Mouse (Mus musculus) T-helper 1 cell (primary cell): ENCODE data around the gene Peli1.

Experiments
- in situ Hi-C: fragments of 300-600 bp; cut with MboI, MseI; formaldehyde crosslinking; loops from one replicate; pipeline ENCODE4 v1.15.1; 2025; ENCODE audit warnings: high pct_unique_total_duplicates

The Peli1 gene

GRCm38 (mm10) chr11:21092621-21093020 is 1.5 kb downstream of the Peli1 start:
- in situ Hi-C loops, result loop anchor here (5.0 kb wide), 1 partner anchor 80 kb away; no protein-coding TSS in a partner anchor

DNA sequence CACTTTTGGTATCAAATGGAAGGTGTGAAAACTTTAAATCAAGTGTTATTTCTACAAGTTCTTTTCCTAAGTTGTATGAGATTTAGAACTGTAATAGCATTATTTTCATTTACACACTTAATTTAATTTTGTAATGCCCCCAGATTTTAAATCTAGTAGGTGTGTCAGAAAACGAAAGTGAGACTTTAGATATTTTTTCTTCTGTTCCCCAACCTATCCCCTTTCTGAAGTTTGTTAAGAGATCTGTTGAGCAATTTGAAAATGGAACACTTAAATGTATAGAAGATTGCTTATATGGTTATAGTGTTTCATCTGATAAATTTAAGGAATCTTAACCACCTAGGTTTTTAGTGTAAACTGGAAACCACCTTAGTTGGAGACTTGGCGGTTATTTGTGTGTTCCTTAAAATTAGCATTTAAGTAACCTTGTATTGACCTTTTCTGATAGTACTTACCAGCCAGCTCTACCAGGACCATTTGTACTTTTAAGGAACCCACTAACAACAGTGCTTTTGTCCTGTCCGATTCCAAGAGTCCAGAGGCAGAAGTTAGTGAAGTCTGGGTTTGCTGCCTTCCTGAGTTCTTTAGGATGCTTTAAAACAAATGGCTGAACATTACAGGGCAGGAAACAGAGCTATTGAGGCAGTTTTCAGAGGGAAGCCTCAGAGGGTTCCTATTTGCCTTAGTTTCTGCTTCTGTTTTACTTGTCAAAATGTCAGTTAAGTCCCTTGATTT is 2.2 kb downstream of the Peli1 start:
- in situ Hi-C loops, result loop anchor here (5.0 kb wide), 1 partner anchor 79 kb away; no protein-coding TSS in a partner anchor

DNA sequence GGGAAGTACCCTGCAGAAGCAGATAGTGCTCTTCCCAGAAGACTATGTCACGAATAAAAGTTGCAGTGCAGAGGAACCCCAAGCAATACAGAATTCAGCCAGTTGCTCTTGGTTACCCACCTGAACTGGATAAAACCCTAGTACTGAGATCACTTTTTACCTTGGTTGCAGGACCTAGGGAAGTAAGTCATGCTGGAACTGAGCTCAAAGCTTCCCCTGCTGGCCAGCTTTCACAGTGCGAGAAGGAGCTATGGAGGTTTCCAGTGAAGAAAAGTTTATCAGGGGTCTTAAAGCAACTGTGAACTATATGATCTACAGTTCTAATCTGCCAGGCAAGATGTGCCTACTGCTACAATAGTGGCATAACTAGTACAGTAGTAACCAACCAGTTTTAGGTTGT is 5.5 kb downstream of the Peli1 start:
- in situ Hi-C loops, result no loop called here

- in situ Hi-C loops, result no loop called here
Measured at GRCm38 (mm10) chr11:21098457-21098856, 7.4 kb downstream of the Peli1 start.

DNA sequence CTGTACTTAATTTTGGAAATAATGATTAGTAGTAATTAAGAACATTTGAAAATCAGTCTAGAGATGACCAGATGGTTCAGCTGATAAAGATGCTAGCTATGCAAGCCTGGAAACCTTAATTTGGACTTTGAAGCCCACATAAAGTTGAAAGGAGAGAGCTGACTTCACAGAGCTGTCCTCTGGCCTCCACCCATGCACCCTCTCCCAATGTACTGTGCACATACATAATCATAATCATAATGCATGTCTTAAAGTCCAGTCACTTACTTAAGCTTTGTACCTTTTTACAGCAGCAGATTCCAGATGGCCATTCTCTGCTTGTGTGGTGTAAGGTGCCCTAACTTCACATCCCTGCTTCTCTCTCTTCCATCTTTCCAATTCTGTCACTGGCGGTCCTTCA is 9.6 kb downstream of the Peli1 start:
- in situ Hi-C loops, result no loop called here

- in situ Hi-C loops, result no loop called here
Measured at GRCm38 (mm10) chr11:21101286-21101685, 10.2 kb downstream of the Peli1 start.

- in situ Hi-C loops, result no loop called here
Measured at GRCm38 (mm10) chr11:21102273-21103005, 11.3 kb downstream of the Peli1 start.

- in situ Hi-C loops, result no loop called here
Measured at GRCm38 (mm10) chr11:21103186-21103585, 12.1 kb downstream of the Peli1 start.

DNA sequence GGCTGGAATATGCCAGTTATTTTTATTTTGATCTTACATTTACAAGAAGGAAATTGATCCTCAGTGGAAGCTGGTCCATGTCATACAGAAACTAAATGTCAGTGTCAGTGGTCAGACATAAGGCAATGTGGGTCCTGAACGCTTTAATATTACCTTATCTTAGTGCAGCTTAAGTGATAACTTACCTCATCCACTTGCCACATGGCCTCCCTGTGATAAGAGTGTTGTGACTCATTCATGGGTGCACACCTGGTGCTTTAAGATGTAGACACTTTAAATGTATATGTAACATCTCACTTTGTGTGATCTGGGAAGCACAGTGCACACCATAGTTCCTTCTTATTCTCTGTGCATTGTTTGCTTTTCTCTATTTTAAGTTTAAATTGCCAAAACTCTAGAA is 14.3 kb downstream of the Peli1 start:
- in situ Hi-C loops, result no loop called here

DNA sequence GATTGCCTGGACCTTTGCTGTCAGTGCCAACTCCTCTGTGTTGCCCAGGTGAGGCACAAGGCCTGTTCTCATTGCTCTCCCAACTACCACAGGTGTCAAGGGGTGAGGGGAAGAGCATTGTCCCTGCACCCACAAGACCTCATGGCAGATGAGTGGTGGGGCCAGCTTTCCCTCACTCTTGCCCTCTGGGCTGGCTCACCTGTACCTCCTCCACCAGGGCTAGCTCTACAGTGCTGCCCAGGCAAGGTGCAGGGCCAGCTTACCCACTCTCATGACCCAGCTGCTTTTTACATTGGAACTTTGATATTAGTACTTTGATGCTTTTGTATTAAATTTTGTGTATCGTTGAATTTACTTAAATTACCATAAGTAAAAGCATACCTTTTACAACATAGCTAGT is 16.0 kb downstream of the Peli1 start:
- in situ Hi-C loops, result no loop called here

GRCm38 (mm10) chr11:21109279-21109678 is 18.2 kb downstream of the Peli1 start:
- in situ Hi-C loops, result no loop called here

DNA sequence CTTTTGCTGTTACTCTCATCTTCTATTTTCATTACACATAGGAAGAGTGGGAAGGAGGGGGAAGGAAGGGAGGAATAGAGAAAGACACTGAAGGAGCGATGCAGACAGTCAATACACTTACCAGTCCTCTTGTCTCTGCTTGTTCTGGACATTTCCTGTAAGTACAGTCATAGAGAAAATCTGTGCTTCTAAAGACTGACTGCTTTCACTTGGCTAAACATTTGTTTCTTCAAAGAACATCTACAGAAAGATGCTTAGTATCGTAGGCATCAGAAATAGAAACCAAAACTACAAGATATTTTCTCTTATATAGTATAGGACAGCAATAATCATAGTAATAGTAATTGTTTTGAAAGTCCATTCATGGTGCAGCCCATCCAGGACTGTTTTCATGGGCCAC is 23.4 kb downstream of the Peli1 start:
- in situ Hi-C loops, result no loop called here

DNA sequence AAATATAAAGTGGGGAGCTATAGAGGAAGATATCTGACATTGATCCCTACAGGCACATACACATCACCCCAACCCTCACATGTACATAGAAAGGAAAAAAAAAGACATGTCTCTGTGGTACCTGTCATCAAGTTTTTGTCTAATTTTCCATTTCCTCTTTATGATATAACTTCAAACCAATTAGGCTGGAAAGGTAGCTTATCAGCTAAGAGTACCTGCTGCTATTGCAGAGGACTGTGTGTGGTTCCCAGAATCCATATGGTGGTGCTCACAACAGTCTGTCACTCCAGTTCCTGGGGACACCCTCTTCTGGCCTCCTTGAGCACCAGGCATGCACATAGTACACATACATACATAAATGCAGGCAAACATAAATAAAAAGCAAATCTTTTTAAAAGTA is 24.7 kb downstream of the Peli1 start:
- in situ Hi-C loops, result no loop called here

- in situ Hi-C loops, result no loop called here
Measured at GRCm38 (mm10) chr11:21116623-21117295, 25.7 kb downstream of the Peli1 start.

- in situ Hi-C loops, result no loop called here
Measured at GRCm38 (mm10) chr11:21121737-21122136, 30.6 kb downstream of the Peli1 start.

DNA sequence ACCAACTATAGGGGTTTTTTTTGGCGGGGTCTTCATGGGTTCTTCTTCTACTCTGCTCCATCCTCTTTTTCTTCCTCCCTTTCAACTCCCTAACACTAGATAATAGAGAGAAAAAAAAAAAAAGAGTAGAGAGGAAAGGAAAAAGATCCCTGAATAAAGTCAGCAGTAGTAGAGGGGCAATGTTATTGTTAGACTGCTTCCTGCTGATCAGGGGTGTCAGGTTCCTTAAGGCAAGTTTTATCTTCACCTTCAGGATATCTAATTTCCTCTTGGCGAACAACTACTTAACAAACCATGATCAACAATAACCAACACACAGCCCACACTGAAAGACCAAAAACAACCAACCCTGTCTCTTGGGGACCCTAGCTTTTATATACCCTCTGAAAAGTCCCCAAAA is 31.3 kb downstream of the Peli1 start:
- in situ Hi-C loops, result no loop called here

DNA sequence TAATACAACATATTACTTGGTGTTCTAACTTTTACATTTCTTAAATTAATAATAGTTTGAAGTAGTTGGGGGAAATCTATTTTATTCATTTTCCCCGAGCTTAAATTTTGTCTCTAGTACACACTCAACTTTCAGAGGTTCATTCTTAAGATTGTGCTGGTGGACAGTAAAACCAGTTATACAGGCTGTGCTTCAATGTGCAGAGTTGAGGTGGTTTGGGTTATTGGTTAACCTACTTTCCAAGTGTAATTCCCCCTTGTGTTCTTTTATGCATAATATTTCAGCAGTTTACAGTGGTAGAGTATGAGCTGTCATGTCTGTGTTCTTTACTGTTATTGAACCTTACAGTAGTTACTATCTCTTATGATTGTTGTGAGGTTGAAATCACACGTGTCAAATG is 40.6 kb downstream of the Peli1 start:
- in situ Hi-C loops, result no loop called here

GRCm38 (mm10) chr11:21134875-21135451 is 43.9 kb downstream of the Peli1 start:
- in situ Hi-C loops, result no loop called here

DNA sequence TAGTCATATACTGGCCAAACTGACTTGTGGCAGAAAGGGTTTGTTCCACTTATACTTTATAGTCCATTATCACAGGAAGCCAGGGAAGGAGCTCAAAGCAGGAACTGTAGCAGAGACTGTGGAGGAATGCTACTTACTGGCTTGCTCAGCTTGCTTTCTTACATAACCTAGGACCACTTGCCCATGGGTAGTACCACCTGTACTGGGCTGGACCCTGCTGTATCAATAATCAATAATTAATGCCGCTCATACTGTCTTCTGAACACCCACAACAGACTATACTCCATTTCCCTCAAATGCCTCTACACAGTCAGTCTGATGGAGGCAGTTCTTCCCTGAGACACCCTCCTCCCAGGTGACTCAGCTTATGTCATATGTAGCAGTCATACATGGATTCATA is 48.4 kb downstream of the Peli1 start:
- in situ Hi-C loops, result no loop called here

DNA sequence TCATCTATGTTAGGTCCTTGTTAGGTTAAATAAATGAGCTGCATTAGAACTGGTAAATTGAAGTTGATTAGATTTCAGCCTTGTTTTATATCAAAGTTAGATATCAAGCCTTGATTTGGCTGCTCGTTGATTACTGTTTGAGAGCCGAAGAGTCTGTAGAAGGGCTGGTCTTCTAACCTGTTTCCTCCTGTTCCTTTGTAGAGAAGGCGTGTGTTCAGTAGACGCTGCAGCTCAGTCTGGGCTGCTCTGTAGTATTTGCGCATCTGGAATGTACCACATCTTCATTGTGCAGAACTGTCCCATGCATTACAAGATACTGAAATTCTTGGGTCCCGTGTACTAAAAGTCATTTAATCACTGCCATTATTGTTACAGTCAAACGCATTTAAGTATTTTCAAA is 50.2 kb downstream of the Peli1 start:
- in situ Hi-C loops, result no loop called here

DNA sequence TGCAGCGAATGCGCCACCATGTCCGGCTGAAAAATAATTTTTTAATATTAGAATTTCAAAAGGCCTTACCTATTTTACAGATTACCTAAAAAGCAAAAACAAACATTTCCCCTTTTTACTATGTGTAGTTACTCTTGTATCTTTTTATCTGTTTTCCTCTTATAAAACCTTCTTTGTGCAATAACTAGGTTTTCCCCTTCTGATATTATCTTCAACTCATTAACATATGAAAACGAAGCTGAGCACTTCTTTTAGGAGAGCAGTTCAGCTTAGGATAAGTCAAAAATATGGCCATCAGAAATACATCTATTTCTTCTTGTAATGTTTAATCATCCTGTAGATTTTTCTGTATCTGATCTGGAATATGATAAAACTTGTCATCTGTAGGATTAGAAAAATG is 50.7 kb downstream of the Peli1 start:
- in situ Hi-C loops, result no loop called here

- in situ Hi-C loops, result no loop called here
Measured at GRCm38 (mm10) chr11:21149476-21149875, 58.4 kb downstream of the Peli1 start.
